Mouse (Mus musculus) liver, embryonic 15.5 days (tissue): ENCODE measurements around the gene Zfp652. TPM values are rescaled to one million over a fixed set of nuclear protein-coding genes. Genes with fewer than 3 reads are reported as not detected.
A peak's percentile ranks its signal among the peaks of the same experiment; 100 is the strongest.

Source experiments
- ATAC-seq: fragments of 200-750 bp; cut with Nextera tagmentation; 2 replicates; pipeline ENCODE4 v1.8.0; 2017; ENCODE audit warnings: moderate number of reproducible peaks, mild to moderate bottlenecking, moderate library complexity; ENCODE audit not compliant: insufficient read depth
- H3K27ac ChIP-seq: fragments of 300-500 bp; sonication (generic); replicated peaks from 2 replicates; pipeline ENCODE4 v1.5.1; 2015; ENCODE audit warnings: mild to moderate bottlenecking, inconsistent platforms
- H3K27me3 ChIP-seq: fragments of 300-500 bp; sonication (generic); 2 replicates; pipeline ENCODE4 v1.6.1; 2015; ENCODE audit warnings: mild to moderate bottlenecking, inconsistent platforms
- H3K36me3 ChIP-seq: fragments of 300-500 bp; sonication (generic); replicated peaks from 2 replicates; pipeline ENCODE4 v1.6.1; 2015; ENCODE audit warnings: moderate library complexity, mild to moderate bottlenecking, inconsistent platforms
- H3K4me1 ChIP-seq: fragments of 300-500 bp; sonication (generic); replicated peaks from 2 replicates; pipeline ENCODE4 v1.6.1; 2015; ENCODE audit warnings: inconsistent platforms
- H3K4me2 ChIP-seq: fragments of 300-500 bp; sonication (generic); 2 replicates; pipeline ENCODE4 v1.6.1; 2015; ENCODE audit warnings: moderate library complexity, mild to moderate bottlenecking, inconsistent platforms
- H3K4me3 ChIP-seq: fragments of 300-500 bp; sonication (generic); replicated peaks from 2 replicates; pipeline ENCODE4 v1.5.1; 2015; ENCODE audit warnings: mild to moderate bottlenecking, inconsistent platforms
- H3K9ac ChIP-seq: fragments of 300-500 bp; sonication (generic); 2 replicates; pipeline ENCODE4 v1.6.1; 2015; ENCODE audit warnings: moderate library complexity, mild to moderate bottlenecking, inconsistent platforms
- H3K9me3 ChIP-seq: fragments of 300-500 bp; sonication (generic); replicated peaks from 2 replicates; pipeline ENCODE4 v1.6.1; 2016; ENCODE audit warnings: inconsistent platforms
- WGBS: fragments of 180-500 bp; shearing (Covaris S2); methylation state at CpG from one replicate; pipeline ENCODE4 v1.1.7; 2015; ENCODE audit warnings: mixed read lengths; ENCODE audit not compliant: insufficient replicate concordance; 5-methylcytosine and 5-hydroxymethylcytosine counted together
- polyA plus RNA-seq: library from polyadenylated mRNA; unstranded; fragments of >200 nt; fragmentation: Nextera tagmentation; extraction: Ambion mirVana; gene quantifications from 2 replicates; pipeline ENCODE4 v1.2.1, GENCODE M21; 2015

Gene Zfp652
- polyA plus RNA-seq, 1 experiment from 2014 or later = 5.5 TPM

GRCm38 (mm10) chr11:95808448-95809011 is 96.1 kb downstream of the Zfp652 start:
- Histone ChIP-seq H3K9me3 (no peaks in the 10 kb centered on the region), H3K4me3 (peak overlapping the region; percentile 44), H3K27ac (peak overlapping the region; percentile 100), H3K4me1 (peaks cover 92% of the 10 kb centered on the region), H3K36me3 (no peaks in the 10 kb centered on the region), H3K4me2 (peak overlapping the region; percentile 73), H3K9ac (peak overlapping the region; percentile 73), H3K27me3 (no peaks in the 10 kb centered on the region)
- 24% methylated on average over 5 of the region's 5 CpGs for WGBS
- ATAC-seq = peak; percentile 93

GRCm38 (mm10) chr11:95809603-95810002 is 97.1 kb downstream of the Zfp652 start:
- H3K9me3 ChIP-seq = no peaks in the 10 kb centered on the region
- H3K9ac ChIP-seq = peak overlapping the region; percentile 57
- H3K27ac ChIP-seq = peak overlapping the region; percentile 100
- H3K4me2 ChIP-seq = peak overlapping the region; percentile 73; the same call in 1 of the 2 replicates
- H3K4me1 ChIP-seq = peaks cover 81% of the 10 kb centered on the region
- no peak overlapping the region for H3K4me3 ChIP-seq
- ATAC-seq = no peak
- no peaks in the 10 kb centered on the region for H3K36me3 ChIP-seq
- no peaks in the 10 kb centered on the region for H3K27me3 ChIP-seq
- WGBS = 49% methylated on average over 5 of the region's 5 CpGs

- Histone ChIP-seq H3K4me1 (peaks cover 69% of the 10 kb centered on the region), H3K36me3 (no peaks in the 10 kb centered on the region), H3K9me3 (no peaks in the 10 kb centered on the region), H3K9ac (0 out of 2 replicates have a peak overlapping the region, but pooled peaks have one; percentile 57), H3K4me3 (no peak overlapping the region), H3K4me2 (no peak overlapping the region), H3K27ac (peak overlapping the region; percentile 100), H3K27me3 (no peaks in the 10 kb centered on the region)
- no peak for ATAC-seq
- 63% methylated on average over 7 of the region's 7 CpGs for WGBS
Observed at GRCm38 (mm10) chr11:95810828-95811227, 98.4 kb downstream of the Zfp652 start.

- H3K27me3 ChIP-seq = no peaks in the 10 kb centered on the region
- WGBS = 88% methylated on average over 6 of the region's 6 CpGs
- no peak overlapping the region for H3K4me3 ChIP-seq
- no peak for ATAC-seq
- H3K36me3 ChIP-seq = no peaks in the 10 kb centered on the region
- no peak overlapping the region for H3K9ac ChIP-seq
- H3K27ac ChIP-seq = peak overlapping the region; percentile 48; the same call in 1 of the 2 replicates
- peaks cover 60% of the 10 kb centered on the region for H3K4me1 ChIP-seq
- no peaks in the 10 kb centered on the region for H3K9me3 ChIP-seq
- no peak overlapping the region for H3K4me2 ChIP-seq
Observed at GRCm38 (mm10) chr11:95811741-95812140, 99.3 kb downstream of the Zfp652 start.

GRCm38 (mm10) chr11:95812224-95812623 is 99.8 kb downstream of the Zfp652 start:
- Histone ChIP-seq H3K4me1 (peaks cover 55% of the 10 kb centered on the region), H3K4me2 (no peak overlapping the region), H3K27ac (no peak overlapping the region), H3K4me3 (no peak overlapping the region), H3K9me3 (no peaks in the 10 kb centered on the region), H3K9ac (no peak overlapping the region), H3K27me3 (no peaks in the 10 kb centered on the region), H3K36me3 (no peaks in the 10 kb centered on the region)
- ATAC-seq = no peak
- 73% methylated on average over 4 of the region's 4 CpGs for WGBS

GRCm38 (mm10) chr11:95814101-95814500 is 101.6 kb downstream of the Zfp652 start:
- no peak for ATAC-seq
- Histone ChIP-seq H3K27me3 (no peaks in the 10 kb centered on the region), H3K36me3 (no peaks in the 10 kb centered on the region), H3K4me1 (peaks cover 37% of the 10 kb centered on the region), H3K4me3 (no peak overlapping the region), H3K4me2 (no peak overlapping the region), H3K27ac (no peak overlapping the region), H3K9me3 (no peaks in the 10 kb centered on the region), H3K9ac (no peak overlapping the region)
- WGBS = 81% methylated on average over 2 of the region's 2 CpGs

- H3K4me3 ChIP-seq = no peak overlapping the region
- WGBS = 72% methylated on average over 5 of the region's 5 CpGs
- H3K9ac ChIP-seq = no peak overlapping the region
- no peak for ATAC-seq
- no peaks in the 10 kb centered on the region for H3K36me3 ChIP-seq
- no peak overlapping the region for H3K27ac ChIP-seq
- H3K4me2 ChIP-seq = no peak overlapping the region
- no peaks in the 10 kb centered on the region for H3K9me3 ChIP-seq
- H3K27me3 ChIP-seq = no peaks in the 10 kb centered on the region
- H3K4me1 ChIP-seq = peaks cover 30% of the 10 kb centered on the region
Observed at GRCm38 (mm10) chr11:95814857-95815256, 102.4 kb downstream of the Zfp652 start.

- H3K4me3 ChIP-seq = no peak overlapping the region
- H3K9me3 ChIP-seq = no peaks in the 10 kb centered on the region
- H3K4me1 ChIP-seq = peaks cover 24% of the 10 kb centered on the region
- H3K27ac ChIP-seq = no peak overlapping the region
- no peak overlapping the region for H3K9ac ChIP-seq
- H3K27me3 ChIP-seq = no peaks in the 10 kb centered on the region
- H3K4me2 ChIP-seq = no peak overlapping the region
- WGBS = 69% methylated on average over 9 of the region's 9 CpGs
- no peak for ATAC-seq
- H3K36me3 ChIP-seq = no peaks in the 10 kb centered on the region
Observed at GRCm38 (mm10) chr11:95815412-95815811, 102.9 kb downstream of the Zfp652 start.

- no peaks in the 10 kb centered on the region for H3K27me3 ChIP-seq
- WGBS = 87% methylated on average over 8 of the region's 8 CpGs
Observed at GRCm38 (mm10) chr11:95819138-95819537, 106.7 kb downstream of the Zfp652 start.

GRCm38 (mm10) chr11:95821511-95821910 is 109.0 kb downstream of the Zfp652 start:
- H3K4me1 ChIP-seq = peaks cover 39% of the 10 kb centered on the region
- 0 out of 2 replicates have a peak overlapping the region, but pooled peaks have one; percentile 48 for H3K27ac ChIP-seq
- no peaks in the 10 kb centered on the region for H3K9me3 ChIP-seq
- no peak overlapping the region for H3K4me3 ChIP-seq
- H3K9ac ChIP-seq = no peak overlapping the region
- peaks cover 15% of the 10 kb centered on the region for H3K27me3 ChIP-seq
- ATAC-seq = no peak
- WGBS = 82% methylated on average over 3 of the region's 3 CpGs
- H3K36me3 ChIP-seq = no peaks in the 10 kb centered on the region
- no peak overlapping the region for H3K4me2 ChIP-seq

More at GRCm38 (mm10) chr11:95819138-95819537, 106.7 kb downstream of the Zfp652 start:
- Histone ChIP-seq H3K4me1 (peaks cover 19% of the 10 kb centered on the region), H3K36me3 (no peaks in the 10 kb centered on the region), H3K4me2 (no peak overlapping the region), H3K9ac (no peak overlapping the region), H3K9me3 (no peaks in the 10 kb centered on the region), H3K4me3 (no peak overlapping the region), H3K27ac (no peak overlapping the region)
- no peak for ATAC-seq

GRCm38 (mm10) chr11:95822437-95822836 is 110.0 kb downstream of the Zfp652 start:
- 83% methylated on average over 4 of the region's 4 CpGs for WGBS
- no peak for ATAC-seq
- Histone ChIP-seq H3K9ac (no peak overlapping the region), H3K4me2 (no peak overlapping the region), H3K36me3 (no peaks in the 10 kb centered on the region), H3K27me3 (peaks cover 16% of the 10 kb centered on the region), H3K9me3 (no peaks in the 10 kb centered on the region), H3K4me3 (no peak overlapping the region), H3K4me1 (peaks cover 48% of the 10 kb centered on the region), H3K27ac (no peak overlapping the region)
